ENCODE assay signal across 9 mouse cellular contexts in genomic region chr10:80587305-80587657, GRCm38 (mm10). TPM values are rescaled to one million over a fixed set of nuclear protein-coding genes. Genes with fewer than 3 reads are reported as not detected.
A peak's percentile ranks its signal among the peaks of the same experiment; 100 is the strongest.
DNase-seq lines count a peak whose midpoint lies in the region; TF ChIP-seq lines count a peak whose summit lies in the region.
"Had no signal": no experiment of that assay in that cellular context is flagged by ENCODE, and none has a peak within 500 bp of the region (broad histone marks: within the 10 kb centered on the region; RNA-seq: fewer than 3 reads in every experiment).

No protein-coding gene starts in this region.

- DNase-seq in layer of hippocampus, adult 2 months (ENCODE audit: low spot score in 2 of 2) = no peak
- DNase-seq in layer of hippocampus, postnatal 25 days (ENCODE audit: extremely low spot score in 1 of 2, low spot score in 1 of 2) = no peak
- DNase-seq in heart, adult 8-10 months (ENCODE audit: low spot score) = peak; percentile 78
- DNase-seq in kidney, adult 9 months = peak; percentile 69
- peak; percentile 64 for DNase-seq in lung, postnatal 25 days (ENCODE audit: low spot score)
- no peak for DNase-seq in spleen, adult 12 weeks (ENCODE audit: low spot score)
- no peak for DNase-seq in natural killer cell, adult 2 months (ENCODE audit: low spot score in 2 of 2)
- DNase-seq in thymus, postnatal 0 days (ENCODE audit: low spot score) = no peak

- H3K27ac ChIP-seq in layer of hippocampus, adult 2 months = peak overlapping the region; percentile 81

- no peak for TF ChIP-seq CTCF in layer of hippocampus, adult 2 months (conservative IDR thresholded peaks at IDR 0.05)

- H3K4me3 ChIP-seq in layer of hippocampus, adult 2 months = peak overlapping the region; percentile 31; the same call in 1 of the 2 replicates

RNA-seq across cellular contexts. Expression of gene Abhd17a, which starts 2.9 kb away (rescaled TPM):
- 100 to 1,000 TPM; 158 to 166 TPM for total RNA-seq in layer of hippocampus, adult 2 months (2021)
- total RNA-seq in layer of hippocampus, postnatal 25 days (2021) = 100 to 1,000 TPM; 184 to 192 TPM
- total RNA-seq in heart, adult 8-10 months (2022) = 10 to 100 TPM; 44.7 to 48.1 (median 46.9) TPM
- polyA plus RNA-seq in thymus, postnatal 0 days (2015; fragmentation: Nextera tagmentation; extraction: Ambion mirVana) = 103 and 118 TPM in 2 replicates

RNA-seq across cellular contexts. Expression of gene Klf16, which starts 10.2 kb away (rescaled TPM):
- total RNA-seq in layer of hippocampus, adult 2 months (2021) = 10 to 100 TPM; 50.8 to 56.8 TPM
- 10 to 100 TPM; 57.3 to 57.6 TPM for total RNA-seq in layer of hippocampus, postnatal 25 days (2021)
- 1 to 10 TPM; 3.5 to 5.0 (median 4.7) TPM for total RNA-seq in heart, adult 8-10 months (2022)
- polyA plus RNA-seq in thymus, postnatal 0 days (2015; fragmentation: Nextera tagmentation; extraction: Ambion mirVana) = 7.7 and 9.5 TPM in 2 replicates

RNA-seq across cellular contexts. Expression of gene Scamp4, which starts 15.4 kb away (rescaled TPM):
- 10 to 100 TPM; 42.9 to 43.1 TPM for total RNA-seq in layer of hippocampus, adult 2 months (2021)
- total RNA-seq in layer of hippocampus, postnatal 25 days (2021) = 10 to 100 TPM; 44.1 to 45.5 TPM
- 10 to 100 TPM; 20.0 to 25.2 (median 21.9) TPM for total RNA-seq in heart, adult 8-10 months (2022)
- 50.4 and 52.9 TPM in 2 replicates for polyA plus RNA-seq in thymus, postnatal 0 days (2015; fragmentation: Nextera tagmentation; extraction: Ambion mirVana)

RNA-seq across cellular contexts. Expression of gene Adat3, which starts 15.4 kb away (rescaled TPM):
- 1 to 10 TPM; 1.3 to 3.5 TPM for total RNA-seq in layer of hippocampus, adult 2 months (2021)
- 1 to 10 TPM; 1.7 to 1.8 TPM for total RNA-seq in layer of hippocampus, postnatal 25 days (2021)
- total RNA-seq in heart, adult 8-10 months (2022) = under 1 TPM; 0.44 to 0.81 (median 0.73) TPM
- 6.9 and 10.2 TPM in 2 replicates for polyA plus RNA-seq in thymus, postnatal 0 days (2015; fragmentation: Nextera tagmentation; extraction: Ambion mirVana)
- total RNA-seq: hematopoietic stem cell, adult 5-6 weeks had no signal

RNA-seq across cellular contexts. Expression of gene Gm49322, which starts 18.5 kb away (rescaled TPM):
- total RNA-seq in layer of hippocampus, adult 2 months (2021) = 1 to 10 TPM; 3.0 to 4.5 TPM
- total RNA-seq in layer of hippocampus, postnatal 25 days (2021) = 1 to 10 TPM; 2.4 to 3.4 TPM
- total RNA-seq in heart, adult 8-10 months (2022) = under 1 TPM; 0.17 to 0.57 (median 0.30) TPM
- 2.8 and 4.2 TPM in 2 replicates for polyA plus RNA-seq in thymus, postnatal 0 days (2015; fragmentation: Nextera tagmentation; extraction: Ambion mirVana)

Comparison
In these comparisons a context has a peak if more than half of its experiments do, and no peak if none do; other contexts are left out.
1. DNase-seq: peak in heart, adult 8-10 months (single experiment), kidney, adult 9 months (single experiment) and lung, postnatal 25 days (single experiment); none in layer of hippocampus, adult 2 months (0 of 2), layer of hippocampus, postnatal 25 days (0 of 2), spleen, adult 12 weeks (single experiment), natural killer cell, adult 2 months (0 of 2) and thymus, postnatal 0 days (single experiment).
2. RNA of gene Klf16, which starts 10.2 kb away (total RNA-seq): 57.3 to 57.6 TPM in layer of hippocampus, postnatal 25 days and 50.8 to 56.8 TPM in layer of hippocampus, adult 2 months; 3.5 to 5.0 TPM in heart, adult 8-10 months; every median in the first group is over 4 times any median in the second.